In genomic region chr2:119155388-119155787, GRCm38 (mm10) we compare ENCODE assay signal across 7 mouse cellular contexts. TPM values are rescaled to one million over a fixed set of nuclear protein-coding genes. Genes with fewer than 3 reads are reported as not detected.
DNase-seq lines count a peak whose midpoint lies in the region; ATAC-seq lines count a peak whose summit lies in the region.

No protein-coding gene starts in this region.

- DNase-seq in neural tube, embryonic 11.5 days (ENCODE audit: low spot score), result no peak
- no peak for DNase-seq in neural tube, embryonic 10.5 days (ENCODE audit: extremely low spot score, low spot score)
- DNase-seq in yolk sac, embryonic 10.5 days (ENCODE audit: low spot score), result peak; percentile 63
- DNase-seq in adrenal gland, adult 18-20 months (ENCODE audit: low spot score in 2 of 2), result no peak
- DNase-seq in layer of hippocampus, postnatal 25 days (ENCODE audit: extremely low spot score in 1 of 2, low spot score in 1 of 2), result no peak

- no peak for ATAC-seq in neural tube, embryonic 11.5 days (ENCODE audit: insufficient read depth, low FRiP score, low TSS enrichment)
- ATAC-seq in erythroid progenitor cell, adult 5-6 weeks (replicated peaks; ENCODE audit: low FRiP score, poor library complexity, severe bottlenecking), result peak; percentile 84
- ATAC-seq in liver, embryonic 15.5 days (ENCODE audit: insufficient read depth), result peak; percentile 84

- peaks cover 1% of the 10 kb centered on the region for H3K36me3 ChIP-seq in neural tube, embryonic 11.5 days (ENCODE audit: control insufficient read depth, insufficient read depth, low read length)
- H3K36me3 ChIP-seq in liver, embryonic 15.5 days (replicated peaks), result peaks cover 44% of the 10 kb centered on the region

- peak overlapping the region; percentile 62; the same call in 1 of the 2 replicates for H3K4me2 ChIP-seq in neural tube, embryonic 11.5 days (ENCODE audit: low read depth)
- peak overlapping the region; percentile 78 for H3K4me2 ChIP-seq in liver, embryonic 15.5 days

- no peak overlapping the region; the same call in 1 of the 2 replicates for H3K4me3 ChIP-seq in neural tube, embryonic 11.5 days (ENCODE audit: low read depth, low read length)
- H3K4me3 ChIP-seq in liver, embryonic 15.5 days (replicated peaks), result peak overlapping the region; percentile 99

- H3K27ac ChIP-seq in neural tube, embryonic 11.5 days (ENCODE audit: low read depth, low read length), result no peak overlapping the region
- peak overlapping the region; percentile 98 for H3K27ac ChIP-seq in liver, embryonic 15.5 days (replicated peaks)

- no peak overlapping the region for H3K9ac ChIP-seq in neural tube, embryonic 11.5 days (ENCODE audit: low read length)
- peak overlapping the region; percentile 92 for H3K9ac ChIP-seq in liver, embryonic 15.5 days

- WGBS in neural tube, embryonic 11.5 days, result 87% methylated on average over 9 of the region's 9 CpGs
- WGBS in liver, embryonic 15.5 days (ENCODE audit: insufficient replicate concordance), result 11% methylated on average over 9 of the region's 9 CpGs

- H3K9me3 ChIP-seq in neural tube, embryonic 11.5 days (ENCODE audit: control insufficient read depth, low read length), result no peaks in the 10 kb centered on the region
- no peaks in the 10 kb centered on the region for H3K9me3 ChIP-seq in liver, embryonic 15.5 days (replicated peaks)

- H3K4me1 ChIP-seq in neural tube, embryonic 11.5 days (ENCODE audit: control insufficient read depth, insufficient read depth, low read length), result peaks cover 8% of the 10 kb centered on the region; the same call in 1 of the 2 replicates
- H3K4me1 ChIP-seq in liver, embryonic 15.5 days (replicated peaks), result peaks cover 52% of the 10 kb centered on the region

- H3K27me3 ChIP-seq in neural tube, embryonic 11.5 days (ENCODE audit: control insufficient read depth, insufficient read depth, low read length), result no peaks in the 10 kb centered on the region
- peaks cover 4% of the 10 kb centered on the region; the same call in 1 of the 2 replicates for H3K27me3 ChIP-seq in liver, embryonic 15.5 days

RNA-seq across cellular contexts. Expression of gene Rmdn3, which starts 1.4 kb away (rescaled TPM):
- polyA plus RNA-seq in neural tube, embryonic 11.5 days (2014; fragmentation: Nextera tagmentation; extraction: Ambion mirVana), result 41.3 and 49.9 TPM in 2 replicates
- total RNA-seq in erythroid progenitor cell, adult 5-6 weeks (2015; ENCODE audit: low replicate concordance), result 38.9 and 41.1 TPM in 2 replicates
- total RNA-seq in erythroid progenitor cell, adult 5-6 weeks (2017; ENCODE audit: low replicate concordance), result 75.8 and 76.1 TPM in 2 replicates
- polyA plus RNA-seq in liver, embryonic 15.5 days (2015; fragmentation: Nextera tagmentation; extraction: Ambion mirVana), result 45.0 and 50.7 TPM in 2 replicates
- total RNA-seq in adrenal gland, adult 18-20 months (2021), result 100 to 1,000 TPM in 1 of 2 experiments, 10 to 100 TPM in 1; 72.4 to 101 TPM
- 10 to 100 TPM; 51.5 to 56.5 TPM for total RNA-seq in layer of hippocampus, postnatal 25 days (2021)

RNA-seq across cellular contexts. Expression of gene Gchfr, which starts 12.2 kb away (rescaled TPM):
- 3.2 and 3.7 TPM in 2 replicates for polyA plus RNA-seq in neural tube, embryonic 11.5 days (2014; fragmentation: Nextera tagmentation; extraction: Ambion mirVana)
- total RNA-seq in erythroid progenitor cell, adult 5-6 weeks (2015; ENCODE audit: low replicate concordance), result not detected in 2 replicates
- not detected in 2 replicates for total RNA-seq in erythroid progenitor cell, adult 5-6 weeks (2017; ENCODE audit: low replicate concordance)
- 81.3 and 102 TPM in 2 replicates for polyA plus RNA-seq in liver, embryonic 15.5 days (2015; fragmentation: Nextera tagmentation; extraction: Ambion mirVana)
- total RNA-seq in adrenal gland, adult 18-20 months (2021), result 10 to 100 TPM; 24.3 to 26.0 TPM
- not detected for total RNA-seq in layer of hippocampus, postnatal 25 days (2021)

RNA-seq across cellular contexts. Expression of gene Gm14137, which starts 18.9 kb away (rescaled TPM):
- 0.17 and 0.20 TPM in 2 replicates for polyA plus RNA-seq in neural tube, embryonic 11.5 days (2014; fragmentation: Nextera tagmentation; extraction: Ambion mirVana)
- total RNA-seq in erythroid progenitor cell, adult 5-6 weeks (2015; ENCODE audit: low replicate concordance), result not detected in 2 replicates
- 0.53 TPM in 1 of 2 replicates, not detected in the other for total RNA-seq in erythroid progenitor cell, adult 5-6 weeks (2017; ENCODE audit: low replicate concordance)
- 0.10 TPM in 2 replicates for polyA plus RNA-seq in liver, embryonic 15.5 days (2015; fragmentation: Nextera tagmentation; extraction: Ambion mirVana)
- total RNA-seq in adrenal gland, adult 18-20 months (2021), result under 1 TPM in 1 of 2 experiments, not detected in 1; 0.13 TPM
- not detected for total RNA-seq in layer of hippocampus, postnatal 25 days (2021)

RNA-seq across cellular contexts. Expression of gene Rad51, which starts 42.8 kb away (rescaled TPM):
- 56.9 and 61.4 TPM in 2 replicates for polyA plus RNA-seq in neural tube, embryonic 11.5 days (2014; fragmentation: Nextera tagmentation; extraction: Ambion mirVana)
- 51.2 and 66.7 TPM in 2 replicates for total RNA-seq in erythroid progenitor cell, adult 5-6 weeks (2015; ENCODE audit: low replicate concordance)
- 23.8 and 50.4 TPM in 2 replicates for total RNA-seq in erythroid progenitor cell, adult 5-6 weeks (2017; ENCODE audit: low replicate concordance)
- polyA plus RNA-seq in liver, embryonic 15.5 days (2015; fragmentation: Nextera tagmentation; extraction: Ambion mirVana), result 30.4 and 36.9 TPM in 2 replicates
- under 1 TPM; 0.70 to 0.74 TPM for total RNA-seq in adrenal gland, adult 18-20 months (2021)
- 1 to 10 TPM in 1 of 2 experiments, under 1 TPM in 1; 0.99 to 1.2 TPM for total RNA-seq in layer of hippocampus, postnatal 25 days (2021)

RNA-seq across cellular contexts. Expression of gene Zfyve19, which starts 53.0 kb away (rescaled TPM):
- polyA plus RNA-seq in neural tube, embryonic 11.5 days (2014; fragmentation: Nextera tagmentation; extraction: Ambion mirVana), result 43.0 and 52.5 TPM in 2 replicates
- 5.4 and 17.6 TPM in 2 replicates for total RNA-seq in erythroid progenitor cell, adult 5-6 weeks (2015; ENCODE audit: low replicate concordance)
- total RNA-seq in erythroid progenitor cell, adult 5-6 weeks (2017; ENCODE audit: low replicate concordance), result 5.1 and 12.1 TPM in 2 replicates
- polyA plus RNA-seq in liver, embryonic 15.5 days (2015; fragmentation: Nextera tagmentation; extraction: Ambion mirVana), result 19.0 and 21.6 TPM in 2 replicates
- 10 to 100 TPM; 32.0 to 32.4 TPM for total RNA-seq in adrenal gland, adult 18-20 months (2021)
- 10 to 100 TPM; 28.3 to 38.8 TPM for total RNA-seq in layer of hippocampus, postnatal 25 days (2021)

Comparison
In these comparisons a context has a peak if more than half of its experiments do, and no peak if none do; other contexts are left out.
1. RNA of gene Gchfr, which starts 12.2 kb away (total RNA-seq): 24.3 to 26.0 TPM in adrenal gland, adult 18-20 months; not detected in layer of hippocampus, postnatal 25 days and not detected in erythroid progenitor cell, adult 5-6 weeks; every median in the first group is over 10 times any median in the second.